Mouse (Mus musculus) lung, adult 2 months (tissue): ENCODE results near the gene Nup210.

Experiments
- CTCF ChIP-seq: fragments of 200-500 bp; IDR thresholded peaks from 2 replicates; pipeline ENCODE4 v1.5.1; 2011; ENCODE audit warnings: mild to moderate bottlenecking, low read length, control low read depth; ENCODE audit not compliant: insufficient read depth
- POLR2A ChIP-seq: fragments of 200-500 bp; IDR thresholded peaks from 2 replicates; pipeline ENCODE4 v1.6.1; 2011; ENCODE audit warnings: low read depth, mild to moderate bottlenecking, control low read depth, low read length, borderline replicate concordance; ENCODE audit errors: extremely low read depth

DNA sequence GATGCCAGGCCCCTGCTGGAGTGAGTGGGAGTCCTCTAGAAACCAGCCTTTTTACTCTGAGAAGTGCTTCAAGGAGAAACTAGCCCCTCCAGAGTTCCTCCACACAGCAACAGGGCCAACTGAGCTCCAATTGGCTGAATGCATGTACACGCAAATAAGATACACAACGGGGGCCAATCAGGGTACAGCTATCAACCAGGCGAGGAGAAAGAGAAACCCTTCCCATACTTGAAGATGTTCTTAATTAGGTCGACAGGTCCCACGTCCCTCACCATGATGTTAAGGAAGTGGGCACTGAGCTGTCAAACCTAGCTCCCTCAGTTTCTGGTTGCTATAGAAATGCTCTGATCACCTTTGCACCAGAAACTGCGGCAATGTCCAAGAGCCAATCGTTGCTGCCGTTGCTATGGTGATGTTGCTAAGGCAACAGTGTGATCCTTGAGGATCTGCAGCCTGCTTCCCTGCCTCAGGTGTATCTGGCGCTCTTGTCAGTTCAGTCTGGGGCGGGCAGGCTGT, 37.0 kb upstream of the Nup210 start:
- TF ChIP-seq POLR2A (no peak), CTCF (no peak)
